Comparison of ENCODE assay signal across 9 mouse cellular contexts in genomic region chr9:124438686-124439346, GRCm38 (mm10). TPM values are rescaled to one million over a fixed set of nuclear protein-coding genes. Genes with fewer than 3 reads are reported as not detected.
A peak's percentile ranks its signal among the peaks of the same experiment; 100 is the strongest.
DNase-seq lines count a peak whose midpoint lies in the region; ATAC-seq and TF ChIP-seq lines count a peak whose summit lies in the region.
"Had no signal": no experiment of that assay in that cellular context is flagged by ENCODE, and none has a peak within 500 bp of the region (broad histone marks: within the 10 kb centered on the region; RNA-seq: fewer than 3 reads in every experiment).

No protein-coding gene starts in this region.

- no peak overlapping the region for H3K4me3 ChIP-seq in forebrain, embryonic 14.5 days (ENCODE audit: low read depth, low read length)
- H3K4me3 ChIP-seq in kidney, postnatal 0 days (replicated peaks; ENCODE audit: low read depth, low read length) = no peak overlapping the region
- H3K4me3 ChIP-seq in stomach, embryonic 15.5 days (replicated peaks) = no peak overlapping the region
- H3K4me3 ChIP-seq: erythroblast, embryonic 14.5 days had no signal

- H3K27ac ChIP-seq in forebrain, embryonic 14.5 days (ENCODE audit: low read depth, low read length) = no peak overlapping the region
- no peak overlapping the region for H3K27ac ChIP-seq in kidney, postnatal 0 days
- H3K27ac ChIP-seq in stomach, embryonic 15.5 days = no peak overlapping the region

- peaks cover 34% of the 10 kb centered on the region for H3K36me3 ChIP-seq in forebrain, embryonic 14.5 days (ENCODE audit: control insufficient read depth, insufficient read depth, low read length)
- H3K36me3 ChIP-seq in kidney, postnatal 0 days (ENCODE audit: insufficient read depth, low read length) = peaks cover 26% of the 10 kb centered on the region
- peaks cover 35% of the 10 kb centered on the region for H3K36me3 ChIP-seq in stomach, embryonic 15.5 days

- no peak overlapping the region for H3K4me2 ChIP-seq in forebrain, embryonic 14.5 days (ENCODE audit: low read length)
- no peak overlapping the region for H3K4me2 ChIP-seq in kidney, postnatal 0 days (ENCODE audit: low read length)
- no peak overlapping the region for H3K4me2 ChIP-seq in stomach, embryonic 15.5 days

- H3K9ac ChIP-seq in forebrain, embryonic 14.5 days (ENCODE audit: low read length) = no peak overlapping the region
- H3K9ac ChIP-seq in kidney, postnatal 0 days (ENCODE audit: low read depth, low read length) = no peak overlapping the region
- no peak overlapping the region for H3K9ac ChIP-seq in stomach, embryonic 15.5 days

- no peaks in the 10 kb centered on the region for H3K4me1 ChIP-seq in forebrain, embryonic 14.5 days (ENCODE audit: control insufficient read depth, insufficient read depth, low read length)
- no peaks in the 10 kb centered on the region for H3K4me1 ChIP-seq in kidney, postnatal 0 days (replicated peaks; ENCODE audit: insufficient read depth, low read length)
- H3K4me1 ChIP-seq in stomach, embryonic 15.5 days = no peaks in the 10 kb centered on the region

- no peak for TF ChIP-seq CTCF in kidney, postnatal 0 days (IDR thresholded peaks at IDR 0.05; ENCODE audit: low read depth)

- H3K27me3 ChIP-seq in forebrain, embryonic 14.5 days (replicated peaks; ENCODE audit: control insufficient read depth, insufficient read depth, low read length) = no peaks in the 10 kb centered on the region
- H3K27me3 ChIP-seq in kidney, postnatal 0 days (ENCODE audit: insufficient read depth, low read length) = no peaks in the 10 kb centered on the region
- no peaks in the 10 kb centered on the region for H3K27me3 ChIP-seq in stomach, embryonic 15.5 days (replicated peaks)

- H3K9me3 ChIP-seq in forebrain, embryonic 14.5 days (replicated peaks; ENCODE audit: control insufficient read depth, low read length) = peaks cover 20% of the 10 kb centered on the region
- peaks cover 12% of the 10 kb centered on the region; the same call in 1 of the 2 replicates for H3K9me3 ChIP-seq in kidney, postnatal 0 days (replicated peaks; ENCODE audit: low read length)
- no peaks in the 10 kb centered on the region; the same call in 1 of the 2 replicates for H3K9me3 ChIP-seq in stomach, embryonic 15.5 days

- 98% methylated on average over 19 of the region's 22 CpGs for WGBS in forebrain, embryonic 14.5 days
- WGBS in kidney, postnatal 0 days = 97% methylated on average over 22 of the region's 22 CpGs
- 94% methylated on average over 22 of the region's 22 CpGs for WGBS in stomach, embryonic 15.5 days

- DNase-seq in cerebellum, adult 11 months = peak; percentile 38
- peak; percentile 10 to 11 for DNase-seq in spleen, adult 18-20 months
- no peak for DNase-seq in spleen, postnatal 14 days (ENCODE audit: low spot score in 2 of 2)
- peak; percentile 14 for DNase-seq in forebrain, embryonic 14.5 days (ENCODE audit: low spot score)
- DNase-seq in kidney, postnatal 0 days (ENCODE audit: low spot score) = no peak

- no peak for ATAC-seq in cerebellum, adult (ENCODE audit: insufficient number of reproducible peaks, low FRiP score, low TSS enrichment)
- ATAC-seq in forebrain, embryonic 14.5 days = peak; percentile 6; the same call in 1 of the 2 replicates
- ATAC-seq in kidney, postnatal 0 days (replicated peaks; ENCODE audit: low FRiP score, low read depth) = peak; percentile 38
- peak; percentile 19 for ATAC-seq in megakaryocyte, adult 5-6 weeks (ENCODE audit: poor library complexity, severe bottlenecking)
- ATAC-seq in stomach, embryonic 15.5 days (ENCODE audit: insufficient read depth, low FRiP score, low read depth) = 0 out of 2 replicates have a peak, but pooled peaks have one; percentile 11

RNA-seq across cellular contexts. Expression of gene Ppp2r3d, which starts 37.9 kb away (rescaled TPM):
- 109 and 139 TPM in 2 replicates for polyA plus RNA-seq in forebrain, embryonic 14.5 days (2014; fragmentation: Nextera tagmentation; extraction: Ambion mirVana)
- polyA plus RNA-seq in kidney, postnatal 0 days (2015; fragmentation: Nextera tagmentation; extraction: Ambion mirVana) = 131 and 136 TPM in 2 replicates
- 20.2 and 36.8 TPM in 2 replicates for total RNA-seq in megakaryocyte, adult 5-6 weeks (2015)
- 8.7 and 12.7 TPM in 2 replicates for total RNA-seq in megakaryocyte, adult 5-6 weeks (2017)
- 128 and 139 TPM in 2 replicates for polyA plus RNA-seq in stomach, embryonic 15.5 days (2015; fragmentation: Nextera tagmentation; extraction: Ambion mirVana)

RNA-seq across cellular contexts. Expression of gene Gm21836, which starts 54.8 kb away (rescaled TPM):
- polyA plus RNA-seq in forebrain, embryonic 14.5 days (2014; fragmentation: Nextera tagmentation; extraction: Ambion mirVana) = not detected in 2 replicates
- not detected in 2 replicates for polyA plus RNA-seq in kidney, postnatal 0 days (2015; fragmentation: Nextera tagmentation; extraction: Ambion mirVana)
- not detected in 2 replicates for total RNA-seq in megakaryocyte, adult 5-6 weeks (2015)
- total RNA-seq in megakaryocyte, adult 5-6 weeks (2017) = not detected in 2 replicates
- polyA plus RNA-seq in stomach, embryonic 15.5 days (2015; fragmentation: Nextera tagmentation; extraction: Ambion mirVana) = not detected in 2 replicates
- polyA plus RNA-seq: erythroblast, embryonic 14.5 days had no signal

Comparison
In these comparisons a context has a peak if more than half of its experiments do, and no peak if none do; other contexts are left out.
1. DNase-seq: peak in cerebellum, adult 11 months (single experiment), spleen, adult 18-20 months (2 of 2) and forebrain, embryonic 14.5 days (single experiment); none in spleen, postnatal 14 days (0 of 2) and kidney, postnatal 0 days (single experiment).